Mouse (Mus musculus): ENCODE measurements around the gene Clk3.

Clk3 gene

GRCm38 (mm10) chr9:57770214-57770613 is 4.6 kb upstream of the Clk3 start:
- DNase-seq (ENCODE audit: low read depth, low spot score) = no peak

GRCm38 (mm10) chr9:57769539-57770069 is 3.9 kb upstream of the Clk3 start:
- no peak for DNase-seq (ENCODE audit: low read depth, low spot score)

GRCm38 (mm10) chr9:57767231-57767630 is 1.6 kb upstream of the Clk3 start:
- DNase-seq (ENCODE audit: low read depth, low spot score) = no peak

- no peak for DNase-seq (ENCODE audit: low read depth, low spot score)
Observed at GRCm38 (mm10) chr9:57766431-57766830, 771 bp upstream of the Clk3 start.

GRCm38 (mm10) chr9:57764974-57765363 is 691 bp downstream of the Clk3 start:
- peak; percentile 94 for DNase-seq (ENCODE audit: low read depth, low spot score)

GRCm38 (mm10) chr9:57764147-57764973 is 1.3 kb downstream of the Clk3 start:
- no peak for DNase-seq (ENCODE audit: low read depth, low spot score)

GRCm38 (mm10) chr9:57762563-57762991 is 3.1 kb downstream of the Clk3 start:
- peak; percentile 56 for DNase-seq (ENCODE audit: low read depth, low spot score)

- DNase-seq (ENCODE audit: low read depth, low spot score) = no peak
Observed at GRCm38 (mm10) chr9:57761563-57762551, 3.8 kb downstream of the Clk3 start.

- no peak for DNase-seq (ENCODE audit: low read depth, low spot score)
Observed at GRCm38 (mm10) chr9:57760416-57761146, 5.1 kb downstream of the Clk3 start.

GRCm38 (mm10) chr9:57759289-57759688 is 6.4 kb downstream of the Clk3 start:
- peak; percentile 92 for DNase-seq (ENCODE audit: low read depth, low spot score)

- DNase-seq (ENCODE audit: low read depth, low spot score) = peak; percentile 92
Observed at GRCm38 (mm10) chr9:57758528-57758927, 7.1 kb downstream of the Clk3 start.

- no peak for DNase-seq (ENCODE audit: low read depth, low spot score)
Observed at GRCm38 (mm10) chr9:57757578-57757977, 8.1 kb downstream of the Clk3 start.

- no peak for DNase-seq (ENCODE audit: low read depth, low spot score)
Observed at GRCm38 (mm10) chr9:57750901-57751300, 14.8 kb downstream of the Clk3 start.

- no peak for DNase-seq (ENCODE audit: low read depth, low spot score)
Observed at GRCm38 (mm10) chr9:57748831-57749230, 16.8 kb downstream of the Clk3 start.

- no peak for DNase-seq (ENCODE audit: low read depth, low spot score)
Observed at GRCm38 (mm10) chr9:57748137-57748536, 17.5 kb downstream of the Clk3 start.

- DNase-seq (ENCODE audit: low read depth, low spot score) = no peak
Observed at GRCm38 (mm10) chr9:57747067-57747466, 18.6 kb downstream of the Clk3 start.

- DNase-seq (ENCODE audit: low read depth, low spot score) = peak; percentile 77
Observed at GRCm38 (mm10) chr9:57744462-57745091, 21.1 kb downstream of the Clk3 start.

GRCm38 (mm10) chr9:57739863-57740262 is 25.8 kb downstream of the Clk3 start:
- no peak for DNase-seq (ENCODE audit: low read depth, low spot score)

GRCm38 (mm10) chr9:57733606-57734005 is 32.1 kb downstream of the Clk3 start:
- no peak for DNase-seq (ENCODE audit: low read depth, low spot score)

GRCm38 (mm10) chr9:57728312-57728711 is 37.3 kb downstream of the Clk3 start:
- peak; percentile 46 for DNase-seq (ENCODE audit: low read depth, low spot score)

- DNase-seq (ENCODE audit: low read depth, low spot score) = no peak
Observed at GRCm38 (mm10) chr9:57724701-57725100, 41.0 kb downstream of the Clk3 start.

Measured in ZHBTc4 (cell line).